Mouse (Mus musculus): ENCODE data around the gene Hesx1. TPM values are rescaled to one million over a fixed set of nuclear protein-coding genes. Genes with fewer than 3 reads are reported as not detected.
A peak's percentile ranks its signal among the peaks of the same experiment; 100 is the strongest.

Gene Hesx1
- total and polyA plus RNA-seq, 2 experiments from 2014 or later, result 0.16 to 0.88 TPM

DNA sequence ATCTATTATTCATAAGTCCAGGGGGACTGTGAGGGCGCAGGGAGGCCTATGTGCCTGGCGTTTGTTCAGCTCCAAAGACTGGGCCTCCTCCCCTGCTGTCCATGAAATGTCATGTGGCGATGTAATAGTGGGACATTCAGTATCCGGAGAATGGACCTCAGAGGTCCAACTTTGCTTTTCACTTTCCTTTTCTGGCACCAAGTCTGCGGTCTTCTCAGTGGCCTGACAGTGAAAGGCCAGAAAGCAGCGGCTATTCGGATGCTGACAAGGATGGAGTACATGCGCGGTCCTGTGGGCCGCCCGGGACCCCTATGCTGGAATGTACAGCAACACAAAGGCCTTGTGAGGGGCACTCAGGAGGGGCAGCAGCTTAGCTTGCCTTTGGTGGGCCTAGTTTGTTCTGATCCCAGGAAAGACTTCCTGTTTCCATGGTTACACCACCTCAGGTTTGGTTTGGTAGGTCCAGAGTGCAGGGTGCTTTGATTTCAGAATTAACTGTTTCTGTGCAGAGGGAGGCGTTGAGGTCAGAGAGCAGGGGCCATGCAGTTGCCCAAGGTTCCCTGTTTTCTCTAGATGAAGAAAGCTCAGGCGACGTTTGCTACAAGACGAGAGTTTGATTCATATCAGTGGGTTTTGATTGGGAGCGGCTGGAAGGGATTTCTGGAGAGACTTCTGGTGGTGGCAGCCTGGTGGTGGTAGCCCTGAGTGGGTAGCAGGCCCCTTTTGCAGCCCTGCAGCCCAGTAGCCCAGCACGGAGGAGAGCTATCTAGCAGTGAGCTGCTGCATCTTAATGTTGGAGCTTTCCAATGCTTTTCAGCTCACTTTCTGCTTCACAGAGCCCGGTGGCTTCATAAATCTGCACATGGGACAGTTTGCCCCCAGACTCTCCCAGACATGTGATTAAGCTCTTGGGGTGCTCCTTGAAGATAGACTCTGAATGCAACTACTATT, 56.6 kb downstream of the Hesx1 start:
- Histone ChIP-seq H3K4me1 (ENCODE audit: insufficient read depth, low read length) (peaks cover 8% of the 10 kb centered on the region), H3K9ac (replicated peaks; ENCODE audit: low read length, poor library complexity, severe bottlenecking) (peak overlapping the region; percentile 33; the same call in 1 of the 2 replicates)

DNA sequence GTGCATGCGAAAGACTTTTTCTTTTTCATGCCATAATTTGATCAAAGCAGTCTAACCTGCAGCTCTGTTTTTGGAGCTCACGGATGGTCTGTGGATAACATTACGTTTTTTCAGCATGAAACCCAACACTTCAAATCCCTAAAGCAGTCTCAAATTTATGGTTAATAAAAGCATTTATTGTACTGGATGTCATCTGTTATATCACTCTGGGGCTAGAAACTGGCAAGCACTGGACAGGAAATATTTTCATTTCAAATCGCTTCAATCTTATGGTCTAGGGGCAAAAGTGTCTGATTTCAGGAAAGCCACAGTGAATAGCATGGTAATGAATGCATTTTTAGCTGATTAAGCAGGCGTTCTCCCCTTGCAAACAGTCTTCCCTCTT, 57.3 kb downstream of the Hesx1 start:
- H3K27ac ChIP-seq (ENCODE audit: low read depth, low read length), result peak overlapping the region; percentile 55; the same call in 1 of the 2 replicates
- ATAC-seq (ENCODE audit: low FRiP score) (no peak), DNase-seq (ENCODE audit: low spot score) (no peak)
- no peaks in the 10 kb centered on the region; the same call in 1 of the 2 replicates for H3K27me3 ChIP-seq (ENCODE audit: insufficient read depth, low read length)
- H3K4me1 ChIP-seq (ENCODE audit: insufficient read depth, low read length), result peaks cover 8% of the 10 kb centered on the region
- no peak overlapping the region for H3K9ac ChIP-seq (replicated peaks; ENCODE audit: low read length, poor library complexity, severe bottlenecking)
- peaks cover 7% of the 10 kb centered on the region; the same call in 1 of the 2 replicates for H3K36me3 ChIP-seq (ENCODE audit: insufficient read depth, low read length)
- H3K4me3 ChIP-seq (ENCODE audit: low read depth, low read length), result no peak overlapping the region
- no peaks in the 10 kb centered on the region for H3K9me3 ChIP-seq (ENCODE audit: low read length)
- H3K4me2 ChIP-seq (ENCODE audit: low read depth, low read length, poor library complexity, severe bottlenecking), result no peak overlapping the region
- no peak for TF ChIP-seq CTCF (IDR thresholded peaks at IDR 0.05)
- WGBS, result 34% methylated on average over 5 of the region's 5 CpGs

More for the DNA sequence above, 56.6 kb downstream of the Hesx1 start:
- H3K27me3 ChIP-seq (ENCODE audit: insufficient read depth, low read length), result no peaks in the 10 kb centered on the region; the same call in 1 of the 2 replicates
- H3K9me3 ChIP-seq (ENCODE audit: low read length), result no peaks in the 10 kb centered on the region
- H3K27ac ChIP-seq (ENCODE audit: low read depth, low read length), result peak overlapping the region; percentile 55; the same call in 1 of the 2 replicates
- H3K36me3 ChIP-seq (ENCODE audit: insufficient read depth, low read length), result peaks cover 7% of the 10 kb centered on the region; the same call in 1 of the 2 replicates
- no peak for TF ChIP-seq CTCF (IDR thresholded peaks at IDR 0.05)
- H3K4me3 ChIP-seq (ENCODE audit: low read depth, low read length), result no peak overlapping the region
- DNase-seq (ENCODE audit: low spot score) (peak; percentile 73), ATAC-seq (ENCODE audit: low FRiP score) (peak; percentile 69; the same call in 1 of the 2 replicates)
- 14% methylated on average over 18 of the region's 18 CpGs for WGBS
- H3K4me2 ChIP-seq (ENCODE audit: low read depth, low read length, poor library complexity, severe bottlenecking), result peak overlapping the region; percentile 31

Other genes starting within 250 kb of the Hesx1 start
- not detected in 2 replicates for gene Asb14, start 99.9 kb upstream of the Hesx1 start, total RNA-seq (2014; rRNA removed)
- gene Asb14, start 99.9 kb upstream of the Hesx1 start, polyA plus RNA-seq (2015; fragmentation: Nextera tagmentation; extraction: Ambion mirVana), result 0.38 TPM in 1 of 2 replicates, not detected in the other
- 43.7 and 68.2 TPM in 2 replicates for gene Appl1, start 23.2 kb upstream of the Hesx1 start, total RNA-seq (2014; rRNA removed)
- 51.9 and 65.8 TPM in 2 replicates for gene Appl1, start 23.2 kb upstream of the Hesx1 start, polyA plus RNA-seq (2015; fragmentation: Nextera tagmentation; extraction: Ambion mirVana)
- gene Il17rd, start 44.5 kb downstream of the Hesx1 start, total RNA-seq (2014; rRNA removed), result 9.1 TPM in 2 replicates
- 1.2 and 1.5 TPM in 2 replicates for gene Il17rd, start 44.5 kb downstream of the Hesx1 start, polyA plus RNA-seq (2015; fragmentation: Nextera tagmentation; extraction: Ambion mirVana)
- 17.0 and 18.6 TPM in 2 replicates for gene Arhgef3, start 120.5 kb downstream of the Hesx1 start, total RNA-seq (2014; rRNA removed)
- gene Arhgef3, start 120.5 kb downstream of the Hesx1 start, polyA plus RNA-seq (2015; fragmentation: Nextera tagmentation; extraction: Ambion mirVana), result 11.1 and 13.3 TPM in 2 replicates